Mouse (Mus musculus) kidney, adult 11 months (tissue): ENCODE measurements around the gene Zscan5b.
"Not testable (repeated sequence)": the region's sequence is repeated elsewhere in the genome, so short reads cannot be mapped to it uniquely, and the experiment has no call there.

Experiments used
- DNase-seq: peaks from one replicate; pipeline ENCODE4 v3.0.0; 2022

Gene Zscan5b

DNA sequence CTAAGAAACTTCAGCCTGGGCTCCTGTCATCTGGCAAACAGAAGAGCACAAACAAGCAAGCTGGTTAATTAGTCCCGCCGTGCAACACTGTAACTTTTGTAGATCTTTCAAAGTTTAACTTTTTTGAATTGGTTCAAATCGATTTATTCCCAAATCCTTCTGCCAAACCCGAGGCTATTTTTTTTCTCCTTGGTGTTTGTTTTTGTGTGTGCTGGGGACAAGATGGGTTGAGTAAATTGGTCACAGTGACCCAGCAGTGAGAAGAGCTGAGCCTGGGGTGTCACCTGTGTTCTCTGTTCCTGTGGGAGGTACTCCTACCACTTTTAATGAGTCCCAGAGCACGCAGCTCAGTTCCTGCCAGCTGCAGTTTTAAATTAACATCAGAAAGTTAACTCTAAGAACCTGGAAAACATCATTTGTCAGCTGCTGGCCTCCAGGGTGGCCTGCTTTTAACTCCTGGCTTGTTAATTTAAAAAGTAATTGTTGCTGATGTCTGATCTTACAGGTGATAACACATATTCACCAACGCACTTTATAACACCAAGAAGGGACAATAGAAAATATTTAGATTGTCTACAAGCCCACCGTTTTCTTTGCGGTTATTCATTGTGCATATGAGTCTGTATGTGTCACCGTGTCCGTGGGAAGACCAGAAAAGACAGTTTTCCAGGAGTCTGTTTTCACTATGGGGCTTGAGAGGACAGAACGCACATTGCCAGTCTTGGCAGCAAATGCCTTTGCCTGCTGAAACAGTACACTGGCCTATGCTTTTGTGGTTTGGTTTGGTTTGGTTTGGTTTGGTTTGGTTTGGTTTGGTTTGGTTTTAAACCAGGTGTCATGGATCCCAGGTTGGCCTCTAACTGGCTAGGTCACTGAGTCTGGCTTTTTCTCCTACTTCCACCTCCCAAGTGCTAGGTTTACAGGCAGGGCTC lies 22.5 kb downstream of the Zscan5b start:
- peak; percentile 55 for DNase-seq

DNA sequence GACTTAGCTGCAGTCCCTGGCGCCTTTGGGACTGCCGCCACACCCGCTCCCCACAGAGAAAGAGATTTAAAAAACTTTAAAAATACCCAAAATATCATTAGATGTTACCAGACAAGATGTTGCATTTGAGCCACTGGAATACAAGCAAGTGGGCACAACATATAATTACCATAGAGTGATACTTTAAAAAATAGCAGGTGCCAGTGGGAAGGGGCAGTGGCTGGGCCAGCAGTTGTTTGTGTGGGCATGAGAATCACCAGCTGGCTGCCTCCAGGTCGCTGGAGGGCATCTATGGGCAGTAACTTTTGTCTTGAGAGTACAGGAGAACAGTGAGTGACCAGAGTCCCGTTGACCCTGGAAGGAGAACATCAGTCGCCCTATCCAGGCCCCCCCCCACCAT lies 30.3 kb downstream of the Zscan5b start, which contains the start of gene Epp13:
Gene Epp13, plus strand, starts transcription at position 301 of the 400 bp plus-strand sequence.
- no peak for DNase-seq

DNA sequence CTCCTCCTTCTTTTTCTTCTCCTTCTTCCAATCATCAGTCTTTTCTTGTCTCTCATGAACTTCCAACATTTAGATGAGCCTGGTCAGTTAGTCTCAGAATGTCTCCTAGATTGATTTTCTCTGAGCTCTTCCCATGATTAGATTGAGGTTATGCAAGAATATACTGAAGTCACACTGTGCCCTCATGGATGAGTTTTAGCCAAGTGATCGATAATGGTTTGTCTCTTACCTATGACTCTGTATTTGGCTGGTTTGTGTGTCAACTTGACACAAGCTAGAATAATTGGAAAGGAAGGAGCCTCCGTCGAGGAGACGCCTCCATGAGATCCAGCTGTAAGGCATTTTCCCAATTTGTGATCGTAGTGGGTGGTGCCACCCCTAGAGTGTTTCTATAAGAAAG lies 32.4 kb downstream of the Zscan5b start:
- DNase-seq = no peak

DNA sequence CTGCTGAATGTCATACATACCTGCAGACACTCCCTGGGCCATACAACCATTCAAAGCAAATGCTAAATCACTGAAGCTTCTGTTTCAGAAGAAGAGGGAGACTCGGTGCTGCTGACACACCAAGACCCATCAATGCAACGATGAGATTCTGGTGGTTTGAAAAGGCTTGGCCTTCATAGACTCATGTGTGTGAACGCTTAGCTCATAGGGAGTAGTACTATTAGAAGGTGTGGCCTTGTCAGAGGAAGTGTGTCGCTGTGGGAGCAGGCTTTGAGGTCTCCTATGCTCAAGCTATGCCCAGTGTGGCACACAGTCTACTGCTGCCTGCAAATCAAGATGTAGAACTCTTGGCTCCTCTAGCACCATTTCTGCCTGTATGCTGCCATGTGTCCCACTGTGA lies 35.3 kb downstream of the Zscan5b start:
- no peak for DNase-seq

DNA sequence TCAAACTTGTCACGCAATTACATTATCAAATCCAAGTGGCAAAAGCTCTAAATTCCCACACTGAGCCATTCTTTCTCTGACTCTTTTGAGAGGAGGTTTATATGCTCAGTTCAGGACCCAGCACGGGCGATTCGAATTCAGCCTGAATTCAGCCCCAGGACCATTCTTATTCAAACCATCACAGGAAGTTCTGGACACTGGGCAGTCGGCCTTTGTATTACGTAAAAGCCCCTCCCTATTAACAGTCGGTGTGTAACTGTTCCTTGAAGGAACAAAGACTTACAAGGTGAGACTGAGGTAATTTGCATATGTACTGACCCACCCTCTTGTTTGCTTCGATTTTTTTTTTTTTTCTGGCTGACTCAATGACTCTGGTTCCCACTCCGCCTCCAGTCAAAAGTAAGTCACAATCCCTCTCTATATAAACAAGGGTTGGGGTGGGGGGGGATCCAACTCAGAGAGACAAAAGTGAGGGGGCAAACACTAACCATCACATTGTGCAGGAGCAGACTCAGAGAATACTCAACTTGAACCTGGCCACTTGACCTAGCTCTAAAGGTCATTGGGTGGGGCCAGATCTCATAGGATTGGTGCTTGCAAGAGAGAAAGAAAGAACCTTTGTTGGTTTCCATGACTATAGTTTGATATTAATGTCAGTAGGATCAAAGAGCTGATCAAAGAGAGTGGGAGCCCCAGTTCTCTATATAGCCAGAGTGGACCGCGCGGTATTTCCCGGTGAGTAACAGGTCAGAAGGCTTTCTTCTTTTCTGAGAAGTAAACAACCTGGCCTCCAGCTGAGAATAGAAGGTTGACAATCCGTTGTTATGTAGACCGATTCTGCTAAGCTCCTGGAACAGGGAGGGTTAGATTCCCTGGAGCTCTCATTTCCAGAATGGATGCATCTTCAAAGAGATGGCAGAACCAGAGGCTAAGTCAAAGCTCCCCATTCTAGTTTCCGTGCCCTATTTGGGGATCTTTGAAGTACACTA lies 36.4 kb downstream of the Zscan5b start:
- DNase-seq = no peak

DNA sequence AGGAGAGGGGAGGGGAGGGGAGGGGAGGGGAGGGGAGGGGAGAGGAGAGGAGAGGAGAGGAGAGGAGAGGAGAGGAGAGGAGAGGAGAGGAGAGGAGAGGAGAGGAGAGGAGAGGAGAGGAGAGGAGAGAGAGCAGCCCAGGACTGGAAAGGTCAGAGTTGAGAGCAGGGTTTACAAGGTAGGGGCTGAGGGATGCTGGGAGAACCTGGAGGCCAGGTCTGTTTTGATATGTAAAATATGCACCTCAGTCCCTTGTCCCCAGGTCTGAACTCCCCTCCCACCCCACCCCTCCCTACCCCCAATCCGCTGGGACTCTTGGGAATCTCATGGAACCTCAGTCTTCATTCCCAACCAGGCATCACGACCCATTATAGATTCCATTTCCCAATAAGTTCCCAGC lies 37.9 kb downstream of the Zscan5b start:
- DNase-seq = not testable (repeated sequence)

DNA sequence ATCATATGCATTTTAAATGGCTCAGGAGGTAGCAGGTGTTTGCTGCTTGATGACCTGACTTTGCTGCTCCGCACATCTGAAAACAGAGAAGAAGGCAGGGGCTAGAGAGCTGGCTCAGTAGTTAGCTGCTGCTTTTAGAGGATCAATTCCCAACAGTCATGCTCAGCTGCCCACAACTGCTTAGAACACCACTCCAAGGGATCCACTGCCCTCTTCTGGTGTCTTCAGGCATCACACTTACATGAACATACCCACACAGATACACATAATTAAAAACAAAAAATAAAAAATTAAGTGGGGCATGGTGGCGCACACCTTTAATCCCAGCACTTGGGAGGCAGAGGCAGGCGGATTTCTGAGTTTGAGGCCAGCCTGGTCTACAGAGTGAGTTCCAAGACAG lies 40.0 kb downstream of the Zscan5b start:
- DNase-seq = no peak

DNA sequence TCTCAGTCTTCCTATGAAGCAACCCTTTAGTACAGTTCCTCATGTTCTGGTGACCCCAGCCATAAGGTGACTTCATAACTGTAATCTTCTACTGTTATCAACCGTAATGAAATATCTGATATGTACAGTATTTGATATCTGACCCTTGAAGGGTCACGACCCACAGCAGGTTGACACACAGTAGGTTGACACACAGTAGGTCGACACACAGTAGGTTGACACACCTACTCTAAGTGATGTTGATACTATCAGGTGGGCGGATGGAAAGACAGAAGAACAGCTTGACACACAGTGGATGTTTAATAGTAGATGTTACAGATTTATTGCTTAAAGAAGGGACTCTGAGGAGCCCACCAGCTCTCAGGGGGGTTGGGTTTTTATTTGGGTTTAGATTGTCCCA lies 40.9 kb downstream of the Zscan5b start:
- no peak for DNase-seq

DNA sequence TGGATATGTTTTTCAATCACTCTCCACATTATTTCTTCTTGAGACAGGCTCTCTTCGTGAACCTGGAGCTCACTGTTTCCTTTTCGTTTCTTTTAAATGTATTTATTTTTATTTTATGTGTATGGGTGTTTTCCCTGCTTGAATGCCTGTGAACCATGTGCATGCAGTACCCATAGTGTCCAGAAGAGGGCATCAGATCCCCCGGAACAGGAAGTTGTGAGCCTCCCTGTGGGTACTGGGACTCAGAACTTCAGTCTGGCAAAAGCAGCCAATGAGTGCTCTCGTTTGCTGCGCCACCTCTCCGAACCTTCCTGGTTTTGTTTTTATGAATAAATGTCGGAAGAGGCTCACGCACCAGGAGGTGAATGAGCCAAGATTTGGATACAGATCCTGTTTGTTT lies 43.6 kb downstream of the Zscan5b start:
- no peak for DNase-seq

DNA sequence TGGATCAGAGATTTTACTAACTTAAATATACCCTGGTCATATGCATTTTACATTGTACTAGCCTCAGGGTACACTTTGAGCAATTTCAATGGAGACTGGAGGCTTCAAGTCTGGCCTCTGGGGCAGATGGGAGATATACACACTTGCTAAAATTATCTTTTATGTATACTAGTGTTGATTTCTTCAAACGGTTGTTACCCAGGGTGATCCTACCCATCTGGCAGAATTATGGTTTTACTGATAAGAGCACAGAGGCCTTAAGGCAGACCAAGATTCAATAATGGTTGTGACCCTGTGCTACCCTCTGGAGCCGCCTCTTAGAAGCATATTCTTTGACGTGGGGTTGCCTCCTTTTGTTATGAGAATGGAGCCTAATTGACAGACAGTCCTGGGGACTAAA lies 55.8 kb downstream of the Zscan5b start:
- no peak for DNase-seq

DNA sequence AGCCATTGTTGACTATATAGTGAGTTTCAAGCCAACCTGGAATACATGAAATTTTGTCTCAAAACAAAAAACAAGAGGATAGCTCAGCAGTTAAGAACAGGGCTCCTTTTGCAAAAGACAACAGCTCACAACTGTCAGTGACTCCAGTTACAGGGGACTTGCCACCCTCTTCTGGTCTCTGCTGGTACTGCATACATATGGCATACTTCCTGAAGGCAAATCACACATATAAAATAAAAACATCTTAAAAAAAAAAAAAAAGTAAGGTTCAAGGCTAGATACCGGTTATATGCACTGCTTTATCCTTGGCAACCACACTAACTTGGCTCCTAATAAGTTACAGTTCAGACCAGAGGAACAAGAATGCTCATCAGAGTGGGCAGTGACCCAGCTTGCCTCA lies 60.7 kb downstream of the Zscan5b start:
- peak; percentile 56 for DNase-seq

DNA sequence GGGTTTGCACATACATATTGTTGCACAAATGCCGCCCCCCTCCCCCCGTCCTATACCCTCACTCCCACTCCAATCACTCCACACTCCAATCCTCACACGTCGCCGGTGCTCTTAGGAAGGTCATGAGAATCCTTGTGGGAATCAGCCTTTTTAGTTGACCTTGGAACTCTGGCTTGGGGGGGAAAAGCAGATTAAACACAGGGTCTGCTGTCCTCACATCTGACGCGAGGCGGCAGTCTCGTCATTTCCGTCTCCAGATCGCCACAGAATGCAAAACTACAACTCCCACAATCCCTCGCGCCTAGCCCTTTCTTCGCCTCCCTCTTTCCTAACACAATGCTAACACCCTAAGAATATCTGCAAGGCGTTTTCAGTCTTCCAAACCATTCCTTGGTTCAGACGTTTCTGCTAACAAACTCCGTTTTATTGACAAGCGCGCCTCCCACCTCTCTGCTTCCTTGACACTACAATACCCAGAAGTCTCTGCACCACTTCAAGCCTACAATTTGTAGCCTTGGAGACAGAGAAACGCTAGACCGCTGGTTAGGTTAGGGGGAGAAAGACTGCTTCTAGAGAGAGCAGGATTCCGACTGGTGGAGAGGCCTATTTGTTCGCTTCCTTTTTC lies 61.5 kb downstream of the Zscan5b start:
- DNase-seq = peak; percentile 83

DNA sequence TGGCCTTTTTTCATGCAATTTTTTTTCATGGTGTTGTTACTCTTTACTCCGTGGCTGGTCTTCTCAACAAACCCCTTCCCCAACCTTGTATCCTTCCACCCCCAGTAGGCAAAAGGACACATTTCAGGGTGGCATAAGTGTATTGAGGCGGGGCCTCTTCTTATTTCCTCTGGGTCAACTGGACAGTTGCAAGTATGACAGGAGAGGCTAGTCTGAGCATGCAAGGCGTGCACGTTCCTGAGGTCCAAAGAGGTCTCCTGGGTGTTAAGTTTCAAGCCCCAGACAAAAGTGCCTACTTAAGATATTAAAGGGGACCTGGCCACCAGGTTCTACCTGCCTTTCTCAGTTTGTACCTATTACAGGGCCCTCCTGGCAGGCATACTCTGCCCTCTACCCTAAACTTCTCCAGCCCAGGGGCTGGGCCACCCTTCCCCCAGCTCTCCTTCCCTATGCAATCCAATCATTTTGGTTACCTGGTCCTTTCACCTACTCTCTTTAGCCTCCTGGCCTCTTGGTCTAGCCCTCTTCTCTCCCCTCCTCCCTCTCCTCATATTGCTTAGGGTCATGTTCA lies 62.4 kb downstream of the Zscan5b start:
- peak; percentile 6 for DNase-seq

DNA sequence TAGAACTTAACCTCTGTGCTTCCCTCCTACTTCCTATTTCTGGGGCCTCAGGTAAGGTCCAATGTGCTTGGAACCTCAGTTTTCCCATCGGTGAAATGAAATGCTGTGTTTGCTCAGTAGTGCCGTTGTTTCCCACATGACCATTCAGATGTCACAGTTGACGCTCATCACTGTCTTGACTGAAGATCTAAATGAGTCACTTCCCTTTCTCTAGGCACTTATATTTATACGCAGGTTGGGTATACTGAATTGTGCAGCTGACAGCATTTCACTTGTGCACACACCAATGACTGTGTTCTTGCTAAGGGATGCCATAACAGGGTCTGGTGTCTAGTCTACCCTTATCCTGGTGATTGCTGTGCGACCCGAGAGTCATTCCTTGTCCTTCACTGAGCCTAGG lies 63.3 kb downstream of the Zscan5b start:
- DNase-seq = no peak

DNA sequence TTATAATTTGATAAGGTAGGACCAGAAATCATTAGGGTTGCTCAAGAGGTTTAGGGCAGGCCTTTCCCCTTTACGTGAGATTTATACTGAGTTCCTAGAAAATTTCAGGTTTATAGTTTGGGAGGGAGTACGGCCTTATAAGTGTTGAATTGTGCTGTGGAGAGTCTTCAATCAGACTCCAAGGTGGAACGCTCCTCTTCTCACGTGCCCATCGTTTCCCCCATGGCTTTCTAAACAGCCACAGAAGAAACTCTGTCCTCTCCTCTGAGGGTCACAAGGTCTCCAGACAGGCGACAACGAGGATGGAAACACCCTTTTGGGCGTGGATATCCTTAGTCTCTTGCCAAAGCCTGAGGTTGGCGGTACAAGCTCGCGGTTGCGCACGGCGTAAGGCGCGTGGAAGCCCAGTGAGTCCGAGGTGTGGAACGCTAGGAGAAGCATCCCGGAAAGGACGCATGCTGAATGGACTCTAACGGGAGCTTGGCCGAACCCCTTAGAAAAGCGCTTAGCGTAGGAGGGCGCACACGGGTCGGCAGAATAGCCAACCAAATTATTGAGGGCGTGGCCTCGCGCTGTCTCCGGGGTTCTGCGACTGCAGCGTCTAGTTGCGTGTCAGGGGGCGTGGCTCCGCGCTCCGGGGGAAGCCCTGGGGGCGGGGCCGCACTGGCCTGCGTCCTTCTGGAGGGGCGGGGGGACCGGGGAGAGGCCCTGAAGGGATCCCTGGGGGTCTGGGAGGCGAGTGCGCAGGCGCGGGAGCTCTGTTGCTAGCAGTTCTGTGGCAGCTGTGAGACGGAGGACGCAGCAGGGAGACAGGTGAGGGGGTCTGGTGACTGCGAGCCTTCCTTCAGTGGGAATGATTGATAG lies 64.0 kb downstream of the Zscan5b start, which contains the start of gene Zfp667:
Gene Zfp667, plus strand, starts transcription at position 738 of the 864 bp plus-strand sequence.
- DNase-seq = peak; percentile 93

DNA sequence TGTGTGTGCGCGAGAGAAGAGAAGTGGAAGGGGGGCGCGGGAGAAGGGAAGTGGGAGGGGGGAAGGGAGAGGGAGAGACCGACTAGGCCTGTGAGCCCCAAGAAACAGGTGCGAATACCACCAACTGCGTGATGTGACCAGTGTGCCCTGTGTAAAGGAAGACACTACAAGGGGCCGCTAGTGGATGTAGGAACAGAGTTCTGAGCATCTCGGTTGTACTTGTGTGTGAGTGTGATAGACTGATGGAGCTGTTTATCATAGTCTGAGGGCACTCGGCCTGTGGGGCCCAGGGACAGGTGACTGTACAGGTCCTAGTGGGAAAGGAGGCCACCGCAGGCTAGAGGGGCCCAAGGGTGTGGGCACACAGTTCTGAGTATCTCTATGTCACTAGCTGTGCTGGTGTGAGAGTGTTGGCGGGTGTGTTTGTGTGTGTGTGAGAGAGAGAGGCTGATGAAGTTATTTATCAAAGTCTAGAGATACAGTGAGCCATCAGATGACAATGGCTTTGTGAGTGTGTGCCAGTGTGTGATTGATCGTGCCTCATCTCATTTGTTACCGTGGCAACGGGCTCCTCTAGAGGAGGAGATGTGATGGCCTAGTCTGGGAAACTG lies 64.9 kb downstream of the Zscan5b start:
- peak; percentile 8 for DNase-seq
